Mouse (Mus musculus) cerebral cortex, adult 2 months (tissue): ENCODE results near the gene Atxn7l1.

Source experiments
- WGBS: fragments of 180-500 bp; shearing (Covaris S2); methylation state at CpG from one replicate; pipeline ENCODE4 v1.1.7; 2018; 5-methylcytosine and 5-hydroxymethylcytosine counted together

Gene Atxn7l1

DNA sequence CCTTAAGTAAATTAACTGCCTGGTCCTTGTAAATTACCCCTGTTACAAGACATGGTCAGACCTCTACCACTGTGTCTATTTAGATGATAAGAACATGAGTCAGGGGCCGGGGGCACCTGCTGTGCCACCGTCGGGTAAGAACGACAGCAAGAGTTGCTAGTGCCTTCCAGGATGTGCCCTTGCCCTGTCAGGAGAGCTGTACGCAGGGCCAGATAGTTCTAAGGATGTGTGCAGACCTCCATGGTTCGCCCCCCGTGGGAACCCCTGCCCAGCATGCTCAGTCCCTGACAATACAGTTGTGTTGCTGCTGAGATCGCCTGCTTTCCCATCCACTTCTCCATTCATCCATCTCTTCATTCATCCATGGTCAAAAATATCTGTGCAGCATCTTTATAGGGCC lies 217.6 kb downstream of the Atxn7l1 start:
- 91% methylated on average over 8 of the region's 8 CpGs for WGBS

DNA sequence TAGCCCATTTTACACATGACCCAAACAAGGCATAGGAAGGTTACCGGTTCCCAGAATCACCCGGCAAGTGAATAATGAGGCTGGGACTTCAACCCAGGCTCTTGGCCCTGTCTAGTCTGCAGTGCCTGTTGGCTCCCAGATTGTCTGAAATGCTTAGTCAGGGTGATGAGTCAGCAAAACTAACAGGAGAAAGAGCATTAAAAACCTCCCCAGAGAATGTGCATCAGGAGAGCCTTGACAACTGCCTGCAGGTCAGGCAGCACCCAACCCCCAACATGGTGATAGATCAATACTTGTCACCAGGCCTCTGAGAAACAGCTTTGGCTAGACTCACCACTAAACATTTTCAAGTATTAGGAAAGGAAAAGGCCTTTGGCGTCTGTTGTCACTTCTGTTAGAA lies 222.1 kb downstream of the Atxn7l1 start:
- 82% methylated on average over 3 of the region's 3 CpGs for WGBS

DNA sequence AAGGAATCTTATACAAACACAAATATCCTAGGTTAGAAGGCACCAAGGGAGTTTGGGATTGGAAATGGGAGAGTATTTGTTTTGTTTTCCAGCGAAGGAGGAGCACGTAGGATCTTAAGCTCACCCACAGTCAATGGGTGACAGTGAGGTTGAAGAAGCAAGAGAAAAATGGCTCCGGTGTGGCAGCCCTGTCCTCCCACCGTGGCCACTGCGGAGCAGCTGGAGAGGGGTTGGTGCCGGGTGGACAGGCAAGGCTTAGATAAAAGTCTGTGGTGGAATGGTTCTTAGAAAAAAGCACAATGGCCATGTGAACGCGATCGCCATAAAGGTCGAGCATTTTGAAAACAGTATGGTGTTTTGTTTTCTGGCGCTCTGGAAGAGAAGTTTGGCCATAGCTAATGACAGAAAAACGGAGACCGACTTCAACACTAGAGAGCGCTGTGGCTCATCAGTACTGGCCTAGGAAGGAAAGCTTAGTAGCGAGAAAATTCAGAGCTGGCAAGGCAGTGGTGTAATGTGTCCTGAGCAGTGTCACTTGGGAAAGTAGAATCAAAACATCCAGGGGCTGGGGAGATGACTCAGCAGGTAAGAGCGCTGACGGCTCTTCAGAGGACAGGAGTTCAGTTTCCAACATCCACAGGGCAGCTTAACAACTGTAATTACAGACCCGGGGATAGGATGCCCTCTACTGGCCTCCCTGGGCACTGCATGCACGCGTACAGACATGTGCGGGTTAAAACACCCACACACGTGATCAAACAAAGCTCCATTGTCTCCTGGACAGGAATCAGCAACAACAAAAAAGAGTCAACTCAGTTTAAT lies 232.3 kb downstream of the Atxn7l1 start:
- WGBS = 16% methylated on average over 22 of the region's 22 CpGs

DNA sequence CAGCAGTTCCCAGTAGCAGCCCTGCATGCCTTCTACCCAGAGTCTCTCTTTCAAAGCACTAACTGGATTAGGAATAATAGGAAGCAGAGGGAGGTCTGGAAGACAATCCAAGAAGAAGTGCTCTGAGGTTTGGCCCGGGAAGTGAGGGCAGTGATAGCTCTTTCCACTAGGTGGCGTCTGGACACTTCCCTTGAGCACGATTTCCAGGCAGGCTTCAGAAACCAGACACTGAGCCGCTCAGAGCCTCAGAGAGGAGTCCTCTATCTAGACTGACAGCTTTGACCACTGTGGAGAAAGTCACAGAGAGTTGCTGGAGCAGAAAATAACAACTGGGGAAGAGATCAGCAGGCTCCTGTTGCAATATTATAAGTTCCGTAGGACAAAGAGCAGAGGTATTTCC lies 241.3 kb downstream of the Atxn7l1 start:
- WGBS = 8% methylated on average over 5 of the region's 5 CpGs

DNA sequence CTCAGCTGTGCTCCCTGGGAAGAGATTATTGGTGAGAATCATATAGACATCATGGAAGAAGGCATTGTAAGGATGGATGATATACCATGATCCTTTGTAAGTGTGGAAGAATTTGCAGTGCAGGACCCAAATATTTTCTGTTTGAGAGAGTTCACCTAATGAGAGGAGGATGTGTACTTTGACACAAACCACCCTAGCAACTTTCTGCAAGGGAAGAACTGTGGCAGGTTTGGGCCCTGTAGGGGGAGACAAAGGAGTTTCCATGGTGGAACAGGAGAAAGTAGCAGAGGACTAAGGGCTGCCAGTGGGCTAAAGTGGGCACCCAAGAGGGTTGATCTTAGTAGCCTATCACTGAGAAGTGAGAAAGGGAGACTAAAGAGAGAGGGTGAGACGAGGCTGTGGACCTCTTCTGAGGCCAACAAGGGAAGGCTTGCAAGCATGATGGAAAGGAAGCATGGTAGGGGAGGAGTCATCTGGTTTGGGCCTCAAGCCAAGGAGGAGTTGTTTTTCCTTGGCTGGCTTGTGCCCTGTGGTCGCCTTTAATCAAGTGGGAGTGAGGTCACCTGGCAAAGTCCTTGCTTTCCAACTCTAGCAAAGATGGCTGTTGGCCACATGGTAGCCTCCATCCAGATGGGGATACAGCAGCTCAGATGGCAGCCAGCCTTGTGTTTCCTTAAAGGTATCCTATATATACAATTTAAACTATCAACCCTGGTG lies 243.5 kb downstream of the Atxn7l1 start:
- 59% methylated on average over 2 of the region's 2 CpGs for WGBS

DNA sequence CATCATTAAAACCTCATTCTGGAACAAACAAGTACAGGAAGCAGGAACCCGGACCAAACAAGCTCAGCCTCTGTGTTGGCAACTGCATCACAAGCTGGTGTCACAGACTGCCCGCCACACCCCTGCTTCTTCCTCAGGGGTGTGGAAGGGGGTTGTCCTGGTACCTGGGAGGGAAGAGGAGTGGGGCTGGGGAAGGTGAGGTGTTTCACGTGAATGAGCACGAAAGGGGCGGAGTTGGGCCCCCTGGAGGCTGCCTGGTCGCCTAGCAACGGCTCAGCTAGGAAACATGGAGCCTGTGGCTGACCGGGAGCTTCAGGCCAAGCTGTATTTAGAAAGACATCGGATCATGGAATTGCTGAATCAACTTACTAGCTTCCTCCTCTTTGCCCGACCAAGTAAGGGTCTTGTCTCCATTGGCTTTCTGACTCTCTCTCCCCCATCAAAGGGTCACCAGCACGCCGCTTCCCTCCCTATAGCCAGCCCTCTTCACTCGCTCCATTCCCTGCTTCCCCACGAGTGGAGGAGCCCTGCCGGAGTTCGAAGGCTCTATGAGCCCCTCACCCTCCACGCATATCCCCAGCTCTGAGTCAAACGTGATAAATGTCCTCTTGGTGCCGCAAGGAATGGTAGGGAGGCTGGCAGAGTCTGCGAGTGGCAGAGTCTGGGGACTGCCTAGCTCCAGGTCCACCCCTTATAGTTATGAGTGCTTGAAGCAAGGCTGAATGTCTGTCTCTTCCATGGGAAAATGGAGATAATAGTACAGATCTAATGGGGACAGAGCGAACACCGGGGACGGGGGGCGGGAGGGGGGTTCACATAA lies 247.5 kb downstream of the Atxn7l1 start, which contains the start of gene Efcab10:
TSS of gene Efcab10 (plus strand) at position 51 of the 820 bp plus-strand sequence.
- WGBS = 10% methylated on average over 24 of the region's 24 CpGs

DNA sequence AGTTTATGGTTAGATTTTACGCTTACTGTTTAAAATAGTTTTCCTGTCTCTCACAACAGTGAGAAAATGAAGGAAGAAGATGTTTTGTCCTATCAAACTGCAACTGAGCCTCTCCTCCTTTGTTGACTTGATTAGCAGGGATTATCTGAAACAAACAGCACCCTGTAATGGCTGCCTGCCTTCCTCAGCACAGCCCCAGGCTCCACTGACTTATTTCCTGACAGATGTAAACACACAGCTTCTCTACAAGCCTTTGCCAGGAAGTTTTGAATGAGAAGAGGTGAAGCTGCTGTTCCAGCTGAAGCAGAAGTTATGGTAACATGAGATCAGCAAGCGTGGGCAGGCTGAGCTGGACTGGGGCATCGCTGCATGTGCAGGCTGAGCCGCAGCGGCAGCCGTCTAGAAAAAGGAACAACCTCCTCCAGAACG lies 255.8 kb downstream of the Atxn7l1 start:
- WGBS = 33% methylated on average over 7 of the region's 7 CpGs

DNA sequence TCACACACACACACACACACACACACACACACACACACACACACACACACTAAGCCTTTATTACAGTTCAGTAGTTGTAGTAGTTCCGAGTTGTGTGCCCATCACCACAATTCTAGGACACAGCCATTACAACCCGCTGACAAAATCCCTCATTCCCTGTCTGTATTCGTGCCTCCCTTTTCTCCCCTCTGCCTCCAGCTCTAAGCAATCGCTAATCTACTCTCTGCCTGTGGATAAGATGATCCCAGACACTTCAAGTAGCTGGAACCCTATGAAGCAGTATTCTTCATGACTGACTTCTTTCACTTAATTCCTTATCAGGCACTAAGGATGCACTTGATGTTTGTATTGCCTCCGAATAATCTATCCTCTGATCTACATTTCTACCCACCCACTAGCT lies 257.5 kb downstream of the Atxn7l1 start:
- WGBS = 57% methylated on average over 5 of the region's 5 CpGs

DNA sequence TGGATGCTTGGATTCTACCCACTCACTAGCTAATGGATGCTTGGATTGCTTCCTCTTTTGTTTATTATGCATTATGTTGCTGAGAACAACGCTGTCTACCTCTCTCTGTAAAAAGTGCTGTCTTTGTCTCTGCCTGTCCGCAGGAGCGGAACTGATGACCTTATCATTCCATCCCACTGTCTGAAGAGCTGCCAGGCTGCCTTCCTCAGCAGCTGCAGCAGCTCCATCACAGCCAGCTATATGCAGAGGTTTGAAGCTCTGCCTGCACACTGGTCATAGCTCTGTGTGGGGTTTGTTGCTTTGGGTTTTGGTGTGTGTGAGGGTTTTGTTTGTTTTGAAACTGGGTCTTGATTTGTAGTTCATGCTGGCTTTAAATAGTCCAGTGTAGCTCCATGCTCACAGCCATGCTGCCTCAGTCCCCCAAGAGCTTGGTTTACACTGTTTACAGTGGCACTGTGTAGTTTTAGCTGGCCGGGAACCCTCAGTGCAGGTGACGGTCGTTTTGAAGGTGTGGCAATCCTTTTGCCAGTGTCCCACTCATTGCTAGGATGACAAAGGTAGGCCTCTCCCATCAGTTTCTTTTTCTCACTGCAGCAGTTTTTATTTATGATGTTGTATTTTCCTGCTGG lies 258.0 kb downstream of the Atxn7l1 start:
- 47% methylated on average over 6 of the region's 6 CpGs for WGBS

DNA sequence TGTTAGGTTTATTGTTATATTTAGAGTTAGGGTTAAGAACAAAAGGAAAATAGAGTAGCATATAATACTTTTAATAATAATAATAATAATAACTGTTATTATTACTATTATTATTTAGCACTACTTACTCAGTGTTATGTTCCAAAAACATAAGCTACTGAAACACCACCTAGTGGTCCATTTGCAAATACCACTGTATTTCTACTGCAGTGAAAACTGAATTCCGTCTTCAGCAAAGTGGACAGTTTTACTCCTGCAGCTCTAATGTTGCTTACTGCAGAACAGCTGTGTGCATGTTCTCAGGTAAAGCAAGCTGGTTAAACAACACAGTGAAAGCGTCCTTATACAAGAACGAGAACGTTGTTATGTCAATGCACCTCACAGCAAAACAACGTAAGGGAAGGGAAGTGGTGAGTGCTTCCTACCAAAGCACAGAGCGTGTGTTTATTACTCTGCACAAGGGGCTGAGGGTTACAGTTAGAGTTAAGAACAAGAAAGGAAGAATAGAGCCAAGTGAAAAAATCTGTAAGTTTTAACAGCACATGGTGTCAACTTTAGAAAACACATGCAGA lies 264.2 kb downstream of the Atxn7l1 start:
- WGBS = 51% methylated on average over 6 of the region's 6 CpGs
